Mouse (Mus musculus): ENCODE results near the gene Prpf38b.

The Prpf38b gene

DNA sequence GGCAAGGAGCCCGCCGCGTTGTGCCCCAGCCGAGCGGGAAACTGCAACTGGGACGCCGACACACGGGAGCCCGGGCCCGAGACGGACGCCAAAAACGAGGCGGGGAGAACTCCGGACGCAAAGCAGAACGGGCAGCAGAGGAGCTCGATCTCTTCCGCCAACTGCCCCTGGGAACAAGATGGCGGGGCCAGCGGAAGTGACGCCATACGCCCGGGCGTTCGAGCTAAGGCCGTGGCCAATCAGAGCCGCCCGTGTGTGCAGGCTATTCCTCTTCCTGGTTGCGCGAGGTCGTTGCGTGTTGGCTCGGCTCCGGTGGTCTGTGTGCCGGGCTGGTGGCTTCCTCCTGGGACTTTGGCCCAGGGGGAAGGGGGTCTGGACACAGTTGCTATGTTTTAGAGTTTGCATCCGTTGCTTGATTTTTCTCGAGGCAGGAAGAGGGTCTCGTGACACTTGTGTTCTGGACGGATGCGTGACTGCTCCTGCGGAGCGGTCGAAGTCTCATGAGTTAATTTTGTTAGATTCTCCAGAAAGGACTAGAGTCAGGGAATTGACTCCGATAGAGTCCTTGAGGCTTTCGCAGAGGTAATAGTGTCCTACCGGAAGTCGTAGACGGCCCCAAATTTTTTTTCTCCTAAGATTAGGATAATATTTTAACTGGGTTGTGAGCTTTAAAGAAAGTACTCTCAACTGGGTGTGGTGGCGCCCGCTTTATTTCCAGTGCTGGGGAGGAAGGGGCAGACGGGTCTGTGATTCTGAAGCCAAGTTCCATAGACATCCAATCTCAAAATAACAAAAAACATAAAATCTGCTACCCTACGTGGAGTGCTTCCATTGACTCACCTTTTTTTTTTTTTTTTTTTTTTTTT lies at the start of gene Prpf38b:
Prpf38b (minus strand) TSS at position 180 of the 866 bp plus-strand sequence.
- DNase-seq (ENCODE audit: low read depth, low spot score): peak; percentile 96

DNA sequence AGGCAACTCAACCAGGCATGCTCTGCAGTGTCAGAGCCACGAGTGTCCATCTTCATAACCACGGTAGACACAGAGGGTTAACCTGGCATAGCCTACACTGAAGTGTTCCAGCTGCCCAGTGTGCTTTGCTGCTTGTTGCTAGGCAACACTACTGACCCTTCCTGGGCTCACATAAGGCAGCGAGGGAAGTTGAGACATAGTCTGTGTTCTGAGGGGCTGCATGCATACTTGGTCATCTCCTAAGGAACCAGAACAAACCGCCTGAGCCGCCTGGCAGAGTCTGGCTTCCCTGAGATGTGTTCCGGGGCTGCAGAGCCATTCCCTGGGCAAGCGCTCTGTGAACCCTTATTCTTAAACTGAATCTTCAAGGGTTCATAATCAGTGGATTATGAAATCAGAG lies 49.7 kb upstream of the Prpf38b start:
- DNase-seq (ENCODE audit: low read depth, low spot score): no peak

DNA sequence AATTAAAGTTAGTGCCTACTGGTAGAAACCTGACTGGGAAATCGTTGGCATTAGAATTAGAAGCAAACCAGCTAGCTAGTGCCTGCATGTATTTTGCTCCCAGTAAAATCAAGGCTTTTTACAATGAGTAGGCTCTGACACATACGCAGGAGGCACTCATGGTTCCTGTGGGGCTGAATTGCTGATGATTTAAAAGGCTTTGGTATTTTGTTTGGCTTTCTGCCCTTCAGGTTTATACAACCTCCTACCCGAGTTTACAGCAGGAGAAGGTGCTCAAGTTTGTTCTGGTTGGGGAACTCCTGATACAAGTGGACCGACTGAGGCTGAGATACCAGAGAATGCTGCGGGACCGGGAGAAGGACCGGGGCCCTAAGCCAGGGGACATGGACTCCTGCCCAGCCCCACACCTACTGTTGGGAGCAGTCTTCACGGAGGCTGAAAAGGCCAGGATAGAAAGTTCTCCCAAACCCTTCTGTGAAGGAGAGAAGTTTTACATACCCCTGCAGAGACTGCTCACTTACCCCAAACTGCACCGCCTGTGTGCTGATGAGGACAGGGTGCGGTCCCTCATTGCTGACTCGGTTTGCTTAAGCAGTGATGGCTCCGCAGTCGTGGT lies 48.3 kb upstream of the Prpf38b start:
- no peak for DNase-seq (ENCODE audit: low read depth, low spot score)

DNA sequence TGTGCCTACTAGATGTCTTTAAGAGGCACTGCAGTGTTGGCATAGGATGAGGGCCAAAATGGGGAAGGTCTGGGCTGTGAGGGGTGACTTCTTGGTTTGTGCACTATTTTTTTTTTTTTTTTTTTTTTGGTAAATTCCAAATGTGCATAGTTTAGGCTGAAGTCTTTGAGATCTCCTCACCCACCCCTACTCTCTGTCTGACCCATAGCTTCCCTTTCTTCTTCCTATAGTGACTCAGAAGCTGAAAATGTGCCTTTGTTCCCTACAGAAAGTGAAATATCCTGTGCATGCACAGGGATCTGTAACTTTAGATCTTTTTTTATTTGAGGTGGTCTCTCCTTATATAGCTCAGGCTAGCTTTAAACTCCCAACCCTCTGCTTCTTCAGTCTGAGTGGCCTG lies 46.4 kb upstream of the Prpf38b start:
- no peak for DNase-seq (ENCODE audit: low read depth, low spot score)

DNA sequence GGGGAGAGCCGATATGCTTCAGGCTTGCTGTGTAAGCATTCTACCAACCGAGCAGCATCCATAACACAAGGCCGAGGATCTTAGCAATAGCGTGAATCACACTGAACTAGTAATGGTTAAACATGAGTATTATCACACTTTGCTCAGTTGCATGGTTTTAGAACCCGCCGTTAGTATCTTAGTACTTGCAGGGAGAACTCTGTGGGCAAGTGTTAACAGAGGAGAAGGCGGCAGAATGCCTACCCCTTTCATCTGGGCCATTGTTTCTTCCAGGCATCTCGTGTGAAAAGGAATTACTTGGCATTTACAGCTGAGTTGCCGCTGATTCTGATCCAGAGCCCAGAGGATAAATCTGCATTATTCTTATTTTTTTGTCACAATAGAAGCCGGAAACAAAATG lies 29.5 kb upstream of the Prpf38b start:
- DNase-seq (ENCODE audit: low read depth, low spot score): no peak

DNA sequence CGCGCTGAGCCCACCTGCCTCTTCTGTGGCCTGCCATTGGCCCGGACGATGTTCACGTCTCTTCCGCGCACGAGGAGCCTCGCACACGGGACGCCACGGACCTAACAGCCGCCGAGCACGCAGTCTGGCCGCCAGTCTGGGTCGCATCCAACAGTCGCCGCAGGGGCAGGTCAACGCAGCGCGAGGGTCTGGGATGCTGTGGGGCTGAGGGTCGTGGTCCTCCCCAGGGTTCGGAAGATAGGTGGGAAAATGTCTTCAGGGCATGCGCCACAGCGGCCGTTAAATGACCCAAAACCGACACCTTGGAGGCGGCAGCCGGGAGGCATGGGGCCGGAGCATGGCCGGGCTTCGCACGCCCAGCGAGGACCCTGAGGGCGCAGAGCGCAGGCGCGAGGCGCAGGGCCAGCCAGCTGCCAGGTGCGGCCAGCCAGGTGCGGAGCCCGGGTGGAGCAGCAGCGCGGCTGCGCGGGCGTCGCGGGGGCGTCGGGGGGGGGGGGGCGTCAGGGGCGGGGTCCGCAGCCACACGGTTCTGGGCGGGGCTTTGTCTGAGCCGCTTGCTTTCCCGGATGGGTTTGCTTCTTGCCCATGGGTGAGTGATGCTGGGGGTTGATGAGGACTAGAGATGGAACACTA lies 28.6 kb upstream of the Prpf38b start, which contains the start of gene Gm9857:
Gm9857 (minus strand) TSS at position 445 of the 633 bp plus-strand sequence.
- no peak for DNase-seq (ENCODE audit: low read depth, low spot score)

DNA sequence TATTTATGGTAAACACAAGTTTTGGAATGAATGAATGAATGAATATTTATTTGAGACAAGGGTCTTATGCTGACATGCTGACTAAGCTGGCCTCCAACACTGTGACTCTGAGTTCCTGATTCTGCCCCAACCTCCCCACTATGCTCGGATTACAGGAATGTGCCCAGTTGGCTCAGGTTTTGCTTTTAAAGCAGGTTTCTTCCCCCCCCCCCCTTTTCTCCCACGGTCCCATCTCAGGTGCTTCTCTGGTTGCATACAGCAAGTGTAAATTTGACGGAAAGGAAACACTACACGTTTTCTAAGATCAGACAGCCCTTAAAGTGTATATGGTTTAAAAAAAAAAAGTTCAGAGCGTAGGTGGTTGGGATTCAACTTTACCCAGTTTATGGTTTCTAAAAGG lies 28.0 kb upstream of the Prpf38b start, which contains the start of gene Henmt1:
Henmt1 (plus strand) TSS at position 301 of the 400 bp plus-strand sequence.
- DNase-seq (ENCODE audit: low read depth, low spot score): no peak

DNA sequence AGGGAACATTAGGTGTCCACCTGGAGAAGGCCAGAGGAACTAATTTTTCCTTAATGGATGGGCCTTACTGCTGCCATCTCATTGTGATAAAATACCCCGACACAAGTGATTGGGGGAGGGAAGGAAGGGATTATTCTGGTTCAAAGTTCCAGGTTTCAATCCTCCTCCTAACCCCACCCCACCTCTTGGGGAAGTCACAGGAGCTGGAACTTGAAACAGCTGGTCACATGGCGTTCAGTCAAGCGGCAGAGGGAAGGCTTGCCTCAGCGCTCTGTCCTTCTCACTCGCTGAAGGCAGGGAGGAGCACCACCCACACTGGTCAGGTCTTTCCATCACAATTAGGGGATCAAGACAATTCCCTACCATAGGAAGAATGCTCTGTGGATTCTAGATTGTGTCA lies 27.2 kb upstream of the Prpf38b start:
- no peak for DNase-seq (ENCODE audit: low read depth, low spot score)

DNA sequence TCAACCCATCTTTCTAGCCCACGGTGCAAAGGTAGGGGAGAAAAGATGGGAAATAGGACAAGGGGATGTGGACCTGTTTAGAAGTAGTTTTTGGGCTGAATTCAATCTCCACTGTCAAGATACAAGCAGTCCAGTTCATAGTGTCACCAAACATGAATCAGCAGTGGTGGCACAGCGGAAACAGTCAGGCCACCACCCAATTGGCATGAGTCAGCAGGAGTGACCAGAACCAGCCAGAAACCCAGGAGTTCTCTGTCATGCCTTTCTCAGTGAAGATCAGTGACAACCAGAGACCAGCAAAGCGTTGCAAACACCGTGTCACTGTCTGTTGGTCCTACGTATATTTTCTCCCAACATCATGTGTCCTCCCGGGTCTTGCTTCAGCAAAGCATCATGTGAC lies 22.0 kb upstream of the Prpf38b start:
- no peak for DNase-seq (ENCODE audit: low read depth, low spot score)

DNA sequence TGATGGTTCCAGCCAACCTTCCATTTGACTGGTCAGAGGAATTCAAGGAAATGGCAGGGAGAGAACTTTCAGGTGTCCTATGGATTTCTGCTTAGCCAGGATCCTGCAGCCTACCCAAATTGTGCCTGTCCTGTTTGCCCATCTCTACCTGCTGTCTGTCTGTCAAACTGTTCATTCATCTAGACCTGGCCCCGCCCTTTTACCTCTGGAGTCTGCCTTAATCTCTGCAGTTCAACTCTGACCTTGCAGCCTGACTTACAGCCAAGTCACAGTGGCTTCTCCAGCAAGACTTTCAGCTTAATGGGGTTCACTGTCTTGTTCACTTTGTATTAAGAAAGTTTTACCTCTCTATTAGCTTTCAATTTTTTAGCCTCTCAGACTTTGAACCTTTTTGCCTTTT lies 14.8 kb upstream of the Prpf38b start:
- no peak for DNase-seq (ENCODE audit: low read depth, low spot score)

DNA sequence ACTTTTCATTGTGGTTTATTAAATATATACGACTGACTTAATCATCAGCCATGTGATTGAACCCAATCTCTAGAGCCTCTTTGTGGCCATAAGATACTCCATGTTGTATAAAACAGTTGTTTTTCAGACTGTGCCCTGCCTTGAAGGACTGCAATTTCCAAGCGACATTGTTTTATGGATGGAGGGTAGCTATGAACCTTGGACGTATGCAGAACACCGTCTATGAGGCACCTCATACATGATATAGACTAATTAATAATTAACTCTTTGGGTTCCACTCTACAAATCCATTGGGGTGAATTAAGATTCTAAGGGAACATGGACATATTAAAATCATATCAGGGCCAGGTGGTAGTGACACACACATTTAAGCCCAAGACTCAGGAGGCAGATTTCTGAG lies 14.2 kb upstream of the Prpf38b start:
- no peak for DNase-seq (ENCODE audit: low read depth, low spot score)

DNA sequence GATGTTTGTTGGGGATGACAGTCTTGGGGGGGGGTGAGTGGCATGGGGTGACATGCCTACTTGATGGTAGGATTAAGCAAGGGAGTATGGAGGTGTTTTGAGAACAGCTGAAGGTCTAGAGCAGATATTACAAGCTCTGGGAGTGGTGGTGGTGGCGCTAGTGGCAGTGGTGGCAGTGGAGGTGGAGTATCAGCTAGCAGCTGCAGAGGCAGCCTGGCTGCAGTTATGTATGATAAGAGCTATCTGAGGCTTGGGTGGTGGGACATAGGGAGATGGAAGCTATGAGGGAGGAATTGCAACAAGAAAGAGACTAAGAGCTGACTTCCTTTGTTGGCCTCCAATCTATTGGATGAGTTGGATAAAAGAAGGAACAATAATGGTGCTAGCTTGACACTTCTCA lies 10.3 kb upstream of the Prpf38b start:
- no peak for DNase-seq (ENCODE audit: low read depth, low spot score)

DNA sequence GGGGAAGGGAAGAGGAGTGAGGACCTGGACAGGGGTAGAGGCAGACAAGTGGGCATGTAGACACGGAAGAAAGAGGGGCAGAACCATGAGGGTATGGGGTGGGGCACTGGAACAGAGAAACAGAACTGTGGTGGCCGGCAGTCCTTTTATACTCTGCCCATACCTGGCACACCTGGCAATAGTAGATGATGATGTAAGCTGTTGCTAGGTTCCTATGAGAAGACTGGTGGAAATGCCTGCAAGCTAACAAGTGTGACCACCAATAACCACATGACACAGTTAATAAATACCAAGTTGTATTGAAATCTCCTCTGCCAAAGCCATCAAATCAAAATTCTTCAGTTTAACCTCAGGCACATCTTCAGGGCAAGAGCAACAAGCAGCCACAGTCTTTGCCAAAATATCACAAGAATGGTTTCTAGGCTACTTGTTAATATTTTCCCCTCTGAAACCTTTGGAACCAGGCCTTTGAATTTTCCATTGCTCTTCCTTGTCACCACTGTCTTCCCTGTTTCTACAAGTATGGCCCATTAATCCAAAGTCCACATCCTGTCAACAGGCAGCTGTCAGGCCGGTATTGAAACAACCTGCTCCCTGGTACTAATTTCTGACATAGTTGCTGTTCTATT lies 9.0 kb upstream of the Prpf38b start:
- no peak for DNase-seq (ENCODE audit: low read depth, low spot score)

DNA sequence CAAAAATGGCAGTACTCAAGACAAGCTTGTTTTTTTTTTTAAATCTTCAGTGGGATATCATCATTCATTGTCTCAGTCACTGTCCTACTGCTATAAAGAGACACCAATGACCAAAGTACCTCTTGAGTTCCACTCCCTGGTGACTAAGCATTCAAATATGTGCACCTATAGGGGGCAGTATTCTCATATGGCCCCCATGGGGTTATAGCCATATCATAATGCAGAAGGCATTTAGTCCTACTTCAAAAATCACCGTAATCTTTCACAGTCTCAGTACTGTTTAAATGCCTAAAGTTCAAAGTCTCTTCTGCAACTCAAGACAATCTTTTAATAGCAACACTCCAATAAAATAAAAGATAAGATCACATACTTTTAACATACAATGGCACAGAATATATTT lies 7.3 kb upstream of the Prpf38b start:
- DNase-seq (ENCODE audit: low read depth, low spot score): no peak

DNA sequence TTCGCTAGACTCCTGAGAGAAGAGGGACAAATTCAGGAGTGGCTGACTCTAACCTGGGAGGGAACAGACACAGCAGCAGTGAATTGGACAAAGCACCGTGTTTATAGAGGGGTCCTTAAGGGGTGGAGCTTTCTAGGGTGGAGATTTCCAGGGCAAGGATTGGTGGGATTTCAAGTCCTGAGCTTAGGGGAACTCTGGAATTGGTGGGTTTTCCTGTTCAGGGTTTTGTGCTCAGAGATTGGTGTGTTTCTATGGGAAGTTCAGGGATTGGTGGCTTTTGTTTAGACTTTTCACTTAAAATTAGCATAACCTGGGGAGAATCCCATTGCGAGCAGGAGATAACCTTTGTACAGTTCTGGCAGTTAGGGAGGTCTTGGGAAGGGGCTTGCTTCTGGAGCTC lies 6.5 kb upstream of the Prpf38b start:
- DNase-seq (ENCODE audit: low read depth, low spot score): no peak

DNA sequence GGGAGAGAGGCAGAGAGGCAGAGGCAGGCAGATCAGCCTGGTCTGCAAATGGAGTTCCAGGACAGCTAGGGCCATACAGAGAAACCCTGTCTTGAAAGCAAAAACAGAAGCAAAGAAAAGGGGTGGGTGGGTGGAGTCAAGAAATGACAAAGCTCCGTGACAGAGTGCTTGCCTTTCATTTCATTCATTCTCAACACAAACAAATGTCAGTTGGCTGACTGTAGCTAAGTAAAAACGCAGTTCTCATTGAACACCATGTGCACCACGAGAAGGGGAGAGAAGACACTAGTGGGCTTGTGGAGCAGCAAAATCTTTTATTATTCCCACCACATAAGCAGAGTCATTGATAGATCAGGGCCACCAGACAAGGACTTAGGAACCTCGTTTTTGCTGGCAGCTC lies 5.3 kb upstream of the Prpf38b start:
- no peak for DNase-seq (ENCODE audit: low read depth, low spot score)

DNA sequence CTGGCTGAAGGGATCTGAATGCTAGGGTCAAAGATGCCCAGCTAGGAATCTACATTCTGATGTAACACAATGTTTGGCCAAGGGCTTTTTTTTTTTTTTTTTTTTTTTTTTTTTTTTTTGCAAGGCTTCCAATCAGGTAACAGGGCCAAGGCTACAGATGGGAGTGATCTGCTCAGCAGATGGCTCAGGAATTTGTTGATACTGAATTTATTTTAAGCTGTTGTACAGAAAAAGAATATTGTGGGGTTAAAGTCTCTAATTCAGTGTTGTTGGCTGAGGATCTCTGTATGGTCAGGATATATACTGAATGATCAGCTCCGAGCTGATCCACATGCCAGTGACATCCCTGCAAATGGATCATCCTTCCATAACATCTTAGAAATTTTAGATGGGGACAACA lies 4.5 kb upstream of the Prpf38b start:
- no peak for DNase-seq (ENCODE audit: low read depth, low spot score)

DNA sequence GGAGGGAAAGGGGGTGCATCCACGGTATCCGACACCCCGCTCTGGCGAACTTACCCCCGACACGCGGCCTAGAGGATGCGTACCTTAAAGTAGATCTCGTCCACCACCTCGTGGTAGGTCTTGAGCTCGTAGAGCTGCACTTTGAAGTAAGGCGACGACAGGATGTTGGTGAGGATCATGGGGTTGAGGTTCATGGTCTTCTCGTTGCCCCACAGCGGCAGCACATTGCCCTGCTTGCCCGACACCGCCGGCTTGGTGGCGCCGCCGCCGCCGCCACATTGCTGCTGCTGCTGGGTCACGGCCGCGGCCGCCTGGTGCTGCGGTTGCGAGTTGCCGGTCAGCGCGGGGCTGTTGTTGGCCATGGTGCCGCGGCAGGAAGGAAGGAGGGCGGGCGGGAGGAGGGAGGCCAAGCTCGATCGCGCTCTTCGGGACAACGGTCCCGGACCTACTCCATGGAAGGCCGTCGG lies 413 bp downstream of the Prpf38b start:
- DNase-seq (ENCODE audit: low read depth, low spot score): no peak

DNA sequence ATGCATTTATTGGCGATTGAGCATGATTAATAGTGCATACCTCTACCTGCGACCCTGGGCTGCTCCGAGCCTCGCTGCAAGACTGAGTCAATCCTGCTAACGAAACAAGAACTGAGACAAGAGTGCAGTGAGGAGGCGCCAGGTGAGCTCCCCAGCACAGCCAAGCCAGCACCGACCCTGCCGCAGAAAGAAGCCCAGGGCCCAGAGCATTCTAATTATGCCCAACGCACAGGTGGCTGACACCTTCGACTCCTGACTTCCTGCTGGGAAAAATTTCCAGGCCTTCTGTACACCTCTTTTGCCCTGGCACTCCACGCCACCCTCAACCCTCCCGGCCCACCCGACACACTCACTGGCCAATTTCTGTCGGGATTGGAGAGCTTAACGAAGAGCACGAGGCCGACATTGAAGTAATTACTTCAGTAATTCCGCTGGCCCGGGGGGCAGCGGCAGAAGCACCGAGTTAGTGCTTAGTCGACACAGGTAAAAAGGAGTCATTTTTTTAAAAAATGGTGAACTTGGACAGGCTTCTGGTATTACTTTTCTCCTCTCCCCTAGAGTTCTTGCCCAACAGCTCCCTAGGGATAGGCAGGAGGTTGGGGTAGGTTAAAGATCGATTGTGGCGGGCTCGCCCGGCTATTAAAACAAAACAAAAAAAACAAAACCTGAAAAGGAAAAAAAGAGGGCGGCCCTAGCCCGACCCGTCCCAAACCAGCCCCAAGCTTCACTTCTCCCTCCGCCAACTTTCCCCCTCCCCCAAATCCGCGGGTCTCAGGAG lies 1.0 kb downstream of the Prpf38b start:
- no peak for DNase-seq (ENCODE audit: low read depth, low spot score)

DNA sequence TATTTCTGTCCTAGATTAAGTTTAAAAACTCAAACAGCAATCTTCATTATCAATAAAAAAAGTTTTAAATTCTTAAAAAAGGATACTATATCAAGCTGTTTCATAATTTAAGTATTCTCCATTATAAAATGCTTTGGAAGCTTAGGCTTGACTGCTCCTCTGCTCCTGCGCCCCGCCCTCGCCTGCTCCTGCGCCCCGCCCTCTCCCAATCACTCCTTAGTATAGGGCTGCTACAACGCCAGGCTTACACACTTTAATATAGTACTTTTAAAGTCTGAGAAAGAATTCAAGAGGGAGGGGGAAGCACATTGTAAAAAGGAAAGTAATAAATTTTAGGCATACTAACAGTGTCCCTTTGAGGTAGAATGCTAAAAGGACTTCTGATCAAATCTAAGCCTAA lies 8.6 kb downstream of the Prpf38b start:
- no peak for DNase-seq (ENCODE audit: low read depth, low spot score)

DNA sequence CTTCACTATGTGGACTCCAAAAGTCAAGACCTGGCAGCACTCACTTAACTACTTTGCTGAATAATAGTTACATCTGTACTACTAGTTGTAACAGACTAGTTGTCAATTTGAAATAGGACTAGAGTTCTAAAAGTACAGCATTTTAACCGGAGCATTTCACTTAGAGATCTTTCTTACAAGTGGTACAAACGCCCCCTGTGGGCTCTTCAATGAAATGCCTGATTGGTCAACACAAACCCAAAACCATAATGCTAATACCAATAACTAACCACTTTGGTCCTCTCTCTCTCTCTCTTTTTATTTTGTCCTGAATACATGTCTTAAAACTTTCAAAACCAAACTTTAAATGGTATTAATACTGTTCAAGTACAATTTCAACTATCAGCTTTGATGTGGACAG lies 9.5 kb downstream of the Prpf38b start:
- no peak for DNase-seq (ENCODE audit: low read depth, low spot score)
